Mouse (Mus musculus) heart, embryonic 10.5 days (tissue): ENCODE measurements around the gene Depp1. TPM values are rescaled to one million over a fixed set of nuclear protein-coding genes. Genes with fewer than 3 reads are reported as not detected.

ENCODE experiments used
- DNase-seq: peaks from one replicate; pipeline ENCODE4 v3.0.0-alpha.2; 2017; ENCODE audit warnings: low spot score
- H3K27ac ChIP-seq: fragments of 300-500 bp; sonication (generic); 2 replicates; pipeline ENCODE4 v1.5.1; 2016; ENCODE audit warnings: mild to moderate bottlenecking
- H3K27me3 ChIP-seq: fragments of 300-500 bp; sonication (generic); 2 replicates; pipeline ENCODE4 v1.6.1; 2016; ENCODE audit warnings: mild to moderate bottlenecking; ENCODE audit not compliant: poor library complexity, insufficient read depth, severe bottlenecking
- H3K36me3 ChIP-seq: fragments of 300-500 bp; sonication (generic); 2 replicates; pipeline ENCODE4 v1.6.1; 2016; ENCODE audit warnings: mild to moderate bottlenecking, moderate library complexity
- H3K4me1 ChIP-seq: fragments of 300-500 bp; sonication (generic); 2 replicates; pipeline ENCODE4 v1.6.1; 2016; ENCODE audit warnings: mild to moderate bottlenecking
- H3K4me3 ChIP-seq: fragments of 300-500 bp; sonication (generic); 2 replicates; pipeline ENCODE4 v1.5.1; 2016; ENCODE audit warnings: mild to moderate bottlenecking, moderate library complexity
- H3K9me3 ChIP-seq: fragments of 300-500 bp; sonication (generic); 2 replicates; pipeline ENCODE4 v1.6.1; 2016; ENCODE audit warnings: mild to moderate bottlenecking, moderate library complexity
- WGBS: fragments of 180-500 bp; shearing (Covaris S2); methylation state at CpG from one replicate; pipeline ENCODE4 v1.1.7; 2016; 5-methylcytosine and 5-hydroxymethylcytosine counted together
- polyA plus RNA-seq: library from polyadenylated mRNA; unstranded; fragments of >200 nt; fragmentation: Nextera tagmentation; extraction: Ambion mirVana; gene quantifications from 2 replicates; pipeline ENCODE4 v1.2.1, GENCODE M21; 2016

Gene Depp1
- polyA plus RNA-seq, 1 experiment from 2014 or later = 6.0 TPM

DNA sequence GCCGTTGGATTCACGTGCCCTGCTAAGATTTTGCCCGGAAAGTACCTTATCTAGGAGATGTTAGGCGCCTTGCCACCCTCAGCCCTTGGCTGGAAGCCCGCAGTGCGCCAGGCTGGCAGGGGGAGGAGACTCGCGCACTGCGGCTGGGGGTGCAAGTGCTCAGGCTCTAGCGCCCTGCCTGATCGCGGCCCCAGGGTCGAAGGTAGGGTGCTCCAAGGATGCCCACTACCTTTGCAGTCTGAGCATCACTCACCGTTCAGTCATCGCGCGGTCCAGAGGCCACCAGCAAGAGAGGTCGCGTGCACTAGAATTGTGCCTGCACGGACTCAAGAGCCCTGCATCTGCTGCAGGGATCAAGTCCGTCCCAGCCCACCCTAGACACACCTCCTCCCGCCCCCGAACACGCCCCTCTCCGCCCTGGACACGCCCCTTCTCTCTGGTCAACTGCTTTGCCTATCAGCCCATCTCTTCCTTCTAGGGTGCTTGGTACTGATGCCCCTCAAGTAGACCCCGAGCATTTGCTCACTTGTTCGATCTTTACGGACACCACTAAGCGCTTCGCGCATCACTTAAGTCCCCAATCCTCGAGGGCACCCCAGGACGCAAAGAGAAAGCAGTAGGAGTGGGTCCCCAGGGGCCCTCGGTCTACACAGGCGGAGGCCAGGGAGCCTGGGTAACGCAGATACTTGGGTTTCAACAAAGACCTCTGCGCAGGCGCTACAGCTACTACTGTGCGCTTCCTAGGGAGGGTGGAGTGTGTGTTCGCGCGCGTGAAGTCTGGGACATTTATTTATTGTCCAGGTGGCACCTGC is 23.3 kb downstream of the Depp1 start, which contains the start of gene Rassf4:
Rassf4 (minus strand) TSS at position 482 of the 812 bp plus-strand sequence.
- no peaks in the 10 kb centered on the region for H3K9me3 ChIP-seq
- WGBS = under 1% methylated on average over 44 of the region's 44 CpGs
- DNase-seq = peak; percentile 95
- no peaks in the 10 kb centered on the region for H3K36me3 ChIP-seq
- peak within 1 kb of the TSS; percentile 90 for H3K27ac ChIP-seq
- H3K4me3 ChIP-seq = peak within 1 kb of the TSS; percentile 69
- H3K27me3 ChIP-seq = peaks cover 17% of the 10 kb centered on the region
- peaks cover 62% of the 10 kb centered on the region for H3K4me1 ChIP-seq

DNA sequence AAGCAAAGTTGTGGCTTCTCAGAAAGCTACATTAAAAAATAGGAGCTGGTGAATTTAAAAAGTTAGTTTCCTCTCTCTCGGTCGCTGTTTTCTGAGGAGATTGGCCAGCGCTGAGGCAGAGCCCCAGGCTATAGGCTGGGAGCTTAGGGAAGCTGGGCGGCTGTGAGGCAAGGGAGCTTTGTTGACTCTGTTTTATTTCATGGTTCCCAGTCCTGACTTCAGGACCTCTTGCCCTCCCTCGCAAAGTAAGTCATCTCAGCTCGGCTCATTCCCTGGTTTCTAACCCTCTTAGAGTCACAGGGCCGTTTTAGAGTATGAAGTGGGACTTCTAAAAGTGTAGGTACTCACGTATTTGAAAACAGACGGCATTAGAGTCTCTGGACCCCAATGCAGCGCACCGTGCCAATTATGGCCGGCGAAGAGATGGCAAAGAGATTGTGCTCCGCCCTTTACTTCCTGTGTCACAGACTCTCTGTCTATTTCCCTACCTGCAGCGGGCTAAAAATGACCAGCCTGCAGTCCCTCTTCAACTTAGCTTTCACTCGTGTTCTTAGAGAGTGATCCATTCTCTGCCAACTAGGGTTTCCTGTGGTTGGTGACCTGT is 24.0 kb downstream of the Depp1 start:
- peaks cover 64% of the 10 kb centered on the region for H3K4me1 ChIP-seq
- peaks cover 17% of the 10 kb centered on the region for H3K27me3 ChIP-seq
- H3K36me3 ChIP-seq = no peaks in the 10 kb centered on the region
- no peak for DNase-seq
- H3K27ac ChIP-seq = peak overlapping the region; percentile 90
- no peaks in the 10 kb centered on the region for H3K9me3 ChIP-seq
- WGBS = 14% methylated on average over 16 of the region's 16 CpGs
- H3K4me3 ChIP-seq = peak overlapping the region; percentile 69

DNA sequence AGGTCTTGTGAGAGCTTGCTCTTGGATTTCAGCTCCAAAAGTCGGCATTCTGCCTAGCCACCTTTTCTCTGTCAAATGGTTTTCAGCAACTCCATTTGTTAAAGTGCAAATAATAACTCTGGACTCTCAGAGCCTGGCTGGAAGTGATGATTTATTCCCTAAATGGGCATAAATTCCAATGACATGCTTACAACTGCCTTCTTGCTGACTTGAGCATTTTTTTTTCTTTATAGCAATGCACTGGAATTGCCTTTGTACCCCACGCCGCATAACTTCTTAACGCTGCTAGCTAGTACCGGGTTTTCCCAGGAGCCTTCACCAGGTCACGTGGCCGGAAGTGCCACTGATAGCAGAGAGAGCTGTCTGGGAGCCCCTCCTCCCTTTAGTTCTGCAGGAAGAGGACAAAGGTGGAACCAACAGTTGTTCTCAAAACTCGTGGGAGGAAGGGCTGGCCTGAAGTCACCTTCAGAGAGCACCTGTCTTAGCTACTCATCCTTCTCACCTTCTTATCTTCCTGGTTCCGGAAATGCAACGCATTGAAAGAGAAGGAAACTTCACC is 26.0 kb downstream of the Depp1 start:
- Histone ChIP-seq H3K27ac (peak overlapping the region; percentile 64), H3K4me3 (0 out of 2 replicates have a peak overlapping the region, but pooled peaks have one; percentile 4), H3K27me3 (peaks cover 17% of the 10 kb centered on the region), H3K4me1 (peaks cover 70% of the 10 kb centered on the region), H3K36me3 (no peaks in the 10 kb centered on the region), H3K9me3 (no peaks in the 10 kb centered on the region)
- 53% methylated on average over 10 of the region's 10 CpGs for WGBS
- DNase-seq = peak; percentile 80

DNA sequence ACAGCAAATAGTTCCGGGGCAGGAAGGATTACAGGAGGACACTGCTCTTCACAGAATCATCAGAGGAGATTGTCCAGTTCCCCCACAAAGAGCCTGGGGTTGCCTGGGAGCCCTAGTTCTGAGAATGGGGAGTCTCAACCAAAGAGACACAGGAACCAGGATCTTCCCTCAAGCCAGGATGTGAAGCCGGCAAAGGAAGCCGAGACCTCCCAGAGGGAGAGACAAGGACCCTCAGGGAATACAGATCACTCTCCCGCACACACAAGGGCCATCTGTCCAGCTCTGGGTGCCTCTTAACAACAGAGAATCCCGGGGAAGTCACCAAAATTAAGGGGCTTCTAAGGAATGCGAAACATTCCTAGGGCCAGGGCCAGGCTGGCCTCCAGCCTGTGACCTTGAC is 26.9 kb downstream of the Depp1 start:
- 57% methylated on average over 6 of the region's 6 CpGs for WGBS
- Histone ChIP-seq H3K9me3 (no peaks in the 10 kb centered on the region), H3K27ac (peak overlapping the region; percentile 64; the same call in 1 of the 2 replicates), H3K4me1 (peaks cover 70% of the 10 kb centered on the region), H3K36me3 (no peaks in the 10 kb centered on the region), H3K27me3 (peaks cover 8% of the 10 kb centered on the region), H3K4me3 (no peak overlapping the region)
- DNase-seq = no peak

DNA sequence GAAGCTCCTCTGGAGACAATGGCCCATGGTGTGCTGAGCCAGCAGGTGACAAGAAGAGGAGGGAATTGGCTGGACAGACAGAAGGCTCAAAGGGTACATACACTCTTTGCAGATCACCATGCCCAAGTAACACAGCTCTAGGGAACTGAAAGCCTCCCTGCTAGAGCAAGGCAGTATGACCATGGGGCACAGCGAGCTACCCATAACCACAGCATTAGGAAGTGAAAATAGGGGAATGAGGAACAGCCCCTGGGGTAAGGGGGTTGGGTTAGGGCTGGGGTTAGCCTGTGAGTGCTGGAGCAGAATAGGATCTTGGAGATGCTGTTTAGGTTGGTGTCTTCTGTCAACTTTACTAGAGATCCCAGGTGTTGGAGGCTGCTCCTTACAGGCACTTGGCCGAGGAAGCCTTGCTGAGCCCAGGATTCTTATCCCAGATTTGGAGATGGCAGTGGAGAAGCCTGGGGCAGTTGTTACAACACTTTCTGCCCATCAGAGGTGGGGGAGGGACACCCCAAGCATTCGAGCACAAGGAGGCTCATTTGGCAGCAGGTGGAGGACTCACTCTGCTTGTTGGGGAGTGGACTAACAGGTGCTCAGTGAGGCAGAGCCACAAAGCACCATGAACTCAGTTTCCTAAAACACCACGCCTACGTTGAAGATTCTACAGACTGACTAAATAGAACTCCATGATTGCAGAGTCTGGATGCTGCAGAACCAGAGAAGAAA is 29.3 kb downstream of the Depp1 start:
- H3K27ac ChIP-seq = 0 out of 2 replicates have a peak overlapping the region, but pooled peaks have one; percentile 0
- no peak overlapping the region for H3K4me3 ChIP-seq
- no peaks in the 10 kb centered on the region for H3K9me3 ChIP-seq
- H3K27me3 ChIP-seq = no peaks in the 10 kb centered on the region
- 42% methylated on average over 5 of the region's 5 CpGs for WGBS
- no peaks in the 10 kb centered on the region for H3K36me3 ChIP-seq
- H3K4me1 ChIP-seq = peaks cover 63% of the 10 kb centered on the region
- DNase-seq = no peak

DNA sequence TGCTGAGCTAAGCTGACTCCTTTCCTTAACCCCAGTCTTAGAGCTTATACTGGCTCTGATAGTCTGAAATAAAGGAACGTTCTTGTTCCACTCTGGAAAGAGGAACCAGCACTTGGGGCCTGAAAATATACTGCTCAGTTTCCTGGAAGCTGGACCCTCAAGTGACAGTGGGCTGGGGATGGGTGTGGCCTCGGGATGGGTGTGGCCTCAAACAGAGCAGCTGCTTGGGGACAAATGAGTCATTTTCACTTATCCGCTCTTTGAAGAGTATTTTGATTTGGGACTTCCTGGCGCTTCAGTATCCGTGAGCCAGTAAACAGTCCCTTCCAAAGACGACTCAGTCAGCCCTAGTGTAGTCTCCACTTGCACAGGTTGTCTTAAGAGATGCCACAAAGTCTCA is 31.9 kb downstream of the Depp1 start:
- Histone ChIP-seq H3K9me3 (no peaks in the 10 kb centered on the region), H3K4me3 (no peak overlapping the region), H3K27me3 (no peaks in the 10 kb centered on the region), H3K36me3 (no peaks in the 10 kb centered on the region), H3K4me1 (peaks cover 46% of the 10 kb centered on the region), H3K27ac (no peak overlapping the region)
- WGBS = 38% methylated on average over 6 of the region's 6 CpGs
- no peak for DNase-seq

DNA sequence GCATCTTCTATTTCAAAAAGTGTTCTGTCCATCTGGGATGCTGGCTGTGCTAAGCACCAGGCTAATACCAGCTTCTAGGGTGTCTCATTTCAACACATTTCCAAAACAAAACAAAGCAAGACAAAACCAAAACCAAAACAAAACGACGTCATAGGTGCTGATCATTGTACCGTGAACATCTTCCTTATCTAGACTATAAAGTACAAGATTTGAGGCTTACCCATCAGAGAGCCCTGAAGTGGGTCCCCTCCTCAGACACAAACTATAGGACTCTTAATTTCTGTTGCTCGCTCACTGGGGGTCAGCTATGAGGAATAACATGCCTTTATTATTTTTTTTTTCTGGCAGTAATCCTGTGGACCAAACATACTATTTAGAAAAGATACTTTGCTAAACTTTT is 43.2 kb downstream of the Depp1 start:
- Histone ChIP-seq H3K4me1 (no peaks in the 10 kb centered on the region; the same call in 1 of the 2 replicates), H3K9me3 (no peaks in the 10 kb centered on the region), H3K36me3 (no peaks in the 10 kb centered on the region), H3K4me3 (no peak overlapping the region), H3K27ac (no peak overlapping the region), H3K27me3 (0 out of 2 replicates have a peak, but pooled peaks cover 11% of the 10 kb centered on the region)
- DNase-seq = no peak
- 78% methylated on average over 4 of the region's 4 CpGs for WGBS

DNA sequence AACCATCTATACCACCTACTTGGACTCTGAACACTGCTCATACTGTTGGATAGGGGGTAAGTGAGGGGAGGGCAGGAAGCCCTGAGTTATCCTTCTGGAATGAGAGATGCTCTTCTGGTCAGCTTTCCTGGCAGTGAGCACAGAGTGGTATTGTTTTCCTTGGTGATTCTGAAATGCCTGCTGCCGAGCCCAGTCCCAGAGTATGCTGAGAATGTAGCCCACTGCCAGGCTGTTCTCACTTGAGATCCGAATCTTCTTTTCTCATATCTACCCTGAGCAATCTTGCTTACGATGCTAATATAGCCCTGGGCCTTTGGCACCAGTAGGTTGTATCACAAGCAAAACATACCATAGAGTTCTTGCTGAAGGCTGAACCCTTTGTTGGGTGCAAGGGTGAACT is 43.9 kb downstream of the Depp1 start:
- DNase-seq = no peak
- Histone ChIP-seq H3K36me3 (no peaks in the 10 kb centered on the region), H3K4me3 (no peak overlapping the region), H3K4me1 (no peaks in the 10 kb centered on the region; the same call in 1 of the 2 replicates), H3K27me3 (0 out of 2 replicates have a peak, but pooled peaks cover 11% of the 10 kb centered on the region), H3K9me3 (no peaks in the 10 kb centered on the region), H3K27ac (no peak overlapping the region)
- WGBS = 70% methylated on average over 3 of the region's 3 CpGs

DNA sequence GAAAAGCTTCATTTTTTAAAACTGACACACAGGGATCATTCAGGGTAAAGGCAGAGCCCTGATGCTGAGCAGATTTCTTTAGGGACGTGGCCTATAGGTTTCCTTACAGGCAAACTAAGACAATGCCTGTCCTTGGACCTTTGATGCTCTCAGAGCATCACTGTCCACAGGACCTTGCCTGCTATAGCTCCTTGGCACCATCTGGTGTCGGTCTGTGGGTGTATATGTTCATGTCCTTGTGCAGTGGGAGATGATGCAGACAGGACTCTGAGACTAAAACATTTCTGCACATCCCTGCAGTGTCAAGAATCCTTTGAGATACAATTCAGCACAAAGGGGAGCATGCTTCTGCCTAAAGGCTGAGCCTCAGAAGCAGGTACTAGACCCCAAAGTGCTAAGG is 47.0 kb downstream of the Depp1 start:
- H3K36me3 ChIP-seq = no peaks in the 10 kb centered on the region
- H3K4me3 ChIP-seq = no peak overlapping the region
- H3K27ac ChIP-seq = no peak overlapping the region
- DNase-seq = no peak
- no peaks in the 10 kb centered on the region; the same call in 1 of the 2 replicates for H3K4me1 ChIP-seq
- 0 out of 2 replicates have a peak, but pooled peaks cover 11% of the 10 kb centered on the region for H3K27me3 ChIP-seq
- WGBS = 51% methylated on average over 2 of the region's 2 CpGs
- H3K9me3 ChIP-seq = no peaks in the 10 kb centered on the region

DNA sequence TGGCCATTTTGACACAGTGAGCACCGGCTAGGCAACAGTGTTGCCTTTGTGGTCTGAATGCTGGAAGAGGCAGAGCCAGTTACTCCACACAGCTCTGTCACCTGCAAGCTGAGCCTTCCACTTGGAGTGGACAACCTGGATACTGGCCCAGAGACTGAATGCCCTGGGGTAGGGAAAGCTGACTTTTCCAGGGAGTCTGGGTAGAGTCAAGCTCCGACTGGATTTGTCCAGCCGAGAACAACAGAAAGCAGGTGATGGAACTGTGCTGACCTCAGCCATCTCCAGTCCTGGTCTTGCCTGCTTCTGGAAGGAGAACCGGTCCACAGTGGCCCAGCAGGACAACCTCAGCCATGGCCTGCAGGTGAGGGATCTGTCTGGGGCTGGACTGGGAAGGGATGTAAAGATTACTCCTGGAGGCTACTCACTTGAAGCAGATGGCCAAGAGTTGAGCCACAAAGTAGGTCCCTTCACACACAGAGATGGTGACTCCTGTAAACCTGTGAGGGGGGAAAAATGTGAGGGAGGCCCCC is 47.6 kb downstream of the Depp1 start:
- Histone ChIP-seq H3K27ac (no peak overlapping the region), H3K27me3 (0 out of 2 replicates have a peak, but pooled peaks cover 11% of the 10 kb centered on the region), H3K9me3 (no peaks in the 10 kb centered on the region), H3K4me1 (no peaks in the 10 kb centered on the region; the same call in 1 of the 2 replicates), H3K36me3 (no peaks in the 10 kb centered on the region), H3K4me3 (no peak overlapping the region)
- WGBS = 88% methylated on average over 4 of the region's 4 CpGs
- no peak for DNase-seq

DNA sequence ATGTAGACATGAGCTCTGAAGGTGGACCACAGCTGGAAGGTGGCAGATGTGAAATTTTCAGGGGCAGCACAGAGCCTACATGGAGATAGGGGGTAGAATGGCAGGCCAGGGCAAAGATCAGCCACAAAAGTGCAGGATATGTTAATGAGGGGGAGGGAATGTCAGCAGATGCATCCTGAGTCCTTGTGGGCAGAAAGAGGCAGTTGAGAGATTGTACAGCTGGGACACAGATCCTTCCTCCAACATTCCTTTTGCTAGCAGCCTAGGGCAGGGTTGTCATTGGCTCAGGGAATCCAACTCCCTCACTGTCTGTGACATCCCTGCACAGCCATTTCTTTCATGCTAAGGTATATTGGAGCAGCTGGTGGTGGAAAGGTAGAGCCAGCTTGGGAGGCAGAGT is 50.4 kb downstream of the Depp1 start:
- no peaks in the 10 kb centered on the region for H3K4me1 ChIP-seq
- no peaks in the 10 kb centered on the region for H3K9me3 ChIP-seq
- no peaks in the 10 kb centered on the region for H3K36me3 ChIP-seq
- H3K27me3 ChIP-seq = 0 out of 2 replicates have a peak, but pooled peaks cover 11% of the 10 kb centered on the region
- no peak for DNase-seq
- no peak overlapping the region for H3K27ac ChIP-seq
- no peak overlapping the region for H3K4me3 ChIP-seq
